Mouse (Mus musculus) erythroblast, embryonic 14.5 days (primary cell): ENCODE data around the gene Vmn1r233. TPM values are rescaled to one million over a fixed set of nuclear protein-coding genes. Genes with fewer than 3 reads are reported as not detected.

Source experiments
- H3K27me3 ChIP-seq: 2 replicates; pipeline ENCODE4 v1.6.1; 2012; ENCODE audit warnings: inconsistent platforms; ENCODE audit not compliant: control insufficient read depth
- H3K36me3 ChIP-seq: 2 replicates; pipeline ENCODE4 v1.6.1; 2012; ENCODE audit warnings: mild to moderate bottlenecking, inconsistent platforms; ENCODE audit not compliant: control insufficient read depth
- H3K4me1 ChIP-seq: 2 replicates; pipeline ENCODE4 v1.6.1; 2012; ENCODE audit warnings: inconsistent platforms; ENCODE audit not compliant: control insufficient read depth
- H3K4me3 ChIP-seq: replicated peaks from 2 replicates; pipeline ENCODE3; 2012; ENCODE audit warnings: moderate library complexity, mild to moderate bottlenecking, inconsistent platforms
- H3K9me3 ChIP-seq: 2 replicates; pipeline ENCODE4 v1.6.1; 2012; ENCODE audit warnings: low read length, inconsistent platforms, mixed read lengths; ENCODE audit not compliant: control insufficient read depth
- GATA1 ChIP-seq: IDR thresholded peaks from 2 replicates; pipeline ENCODE4 v1.6.1; 2012; ENCODE audit warnings: low read length, inconsistent platforms, mixed read lengths
- TAL1 ChIP-seq: IDR thresholded peaks from 3 replicates; pipeline ENCODE4 v1.6.1; 2012; ENCODE audit warnings: low read length, inconsistent platforms, mixed read lengths
- polyA plus RNA-seq: library from polyadenylated mRNA; stranded (reverse); fragments of >175 nt; gene quantifications from 2 replicates; pipeline ENCODE4 v1.2.3, GENCODE M21; 2012

Vmn1r233 gene
- polyA plus RNA-seq, 1 experiment: not detected

DNA sequence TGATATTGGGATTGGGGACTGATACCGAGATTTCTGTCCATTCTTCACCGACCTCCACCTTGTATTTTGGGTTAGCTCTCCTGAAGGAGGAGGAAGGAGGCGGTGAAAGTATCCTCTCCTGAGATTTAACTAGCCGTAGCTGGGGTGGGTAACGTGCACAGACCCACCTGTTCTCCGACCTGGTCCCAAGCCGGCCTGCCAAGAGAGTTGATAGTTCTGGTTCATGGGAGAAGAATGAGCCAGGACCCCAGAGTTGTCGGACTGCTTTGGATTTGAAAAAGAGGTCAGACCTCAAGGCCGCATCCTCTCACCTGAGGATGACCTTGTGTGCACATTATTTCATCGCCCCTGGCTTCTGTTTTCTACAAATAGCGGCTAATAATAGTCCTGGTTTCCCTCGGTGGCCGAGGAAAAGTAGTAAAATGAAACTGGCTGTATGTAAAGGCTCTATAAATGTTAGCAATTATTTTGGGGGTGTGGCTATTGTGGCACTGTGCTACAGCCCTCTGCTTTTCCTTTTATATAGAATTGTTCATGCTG lies 50.2 kb downstream of the Vmn1r233 start:
- peaks cover 36% of the 10 kb centered on the region for H3K4me1 ChIP-seq
- peak overlapping the region; percentile 95 for H3K4me3 ChIP-seq
- no peaks in the 10 kb centered on the region for H3K27me3 ChIP-seq
- H3K36me3 ChIP-seq: peaks cover 19% of the 10 kb centered on the region
- TF ChIP-seq TAL1 (no peak), GATA1 (no peak)
- H3K9me3 ChIP-seq: no peaks in the 10 kb centered on the region

- no peak for TF ChIP-seq TAL1
- no peak for TF ChIP-seq GATA1
- peaks cover 4% of the 10 kb centered on the region; the same call in 1 of the 2 replicates for H3K27me3 ChIP-seq
Observed at GRCm38 (mm10) chr17:20944985-20945891, 51.0 kb downstream of the Vmn1r233 start, which contains the start of gene Ppp2r1a. Gene Ppp2r1a (plus strand): TSS chr17:20945311.

DNA sequence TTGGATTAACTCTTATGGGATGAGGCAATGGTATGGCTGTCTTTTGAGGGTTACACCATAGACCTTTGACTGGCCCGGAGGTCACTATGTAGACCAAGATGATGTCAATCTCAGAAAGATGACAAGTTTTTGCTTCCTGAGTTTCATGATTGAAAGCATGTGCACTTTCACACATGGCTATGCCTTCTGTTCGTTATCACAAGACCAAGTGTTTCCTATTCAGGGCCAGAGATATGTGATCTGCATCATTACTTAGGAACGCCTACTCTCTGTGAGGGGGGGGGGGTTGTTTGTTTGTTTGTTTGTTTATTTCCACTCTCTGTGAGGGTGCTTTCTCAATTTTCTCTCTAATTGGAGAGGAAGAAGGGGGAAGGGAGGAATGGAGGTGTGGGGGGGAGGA lies 52.0 kb downstream of the Vmn1r233 start:
- peaks cover 34% of the 10 kb centered on the region for H3K4me1 ChIP-seq
- TF ChIP-seq TAL1: no peak
- TF ChIP-seq GATA1: no peak

More at GRCm38 (mm10) chr17:20944985-20945891, 51.0 kb downstream of the Vmn1r233 start, which contains the start of gene Ppp2r1a:
- peak within 1 kb of the TSS; percentile 95 for H3K4me3 ChIP-seq
- H3K36me3 ChIP-seq: peaks cover 12% of the 10 kb centered on the region
- H3K4me1 ChIP-seq: peaks cover 36% of the 10 kb centered on the region
- no peaks in the 10 kb centered on the region for H3K9me3 ChIP-seq

More for the DNA sequence above, 52.0 kb downstream of the Vmn1r233 start:
- peaks cover 3% of the 10 kb centered on the region for H3K36me3 ChIP-seq
- peak overlapping the region; percentile 95 for H3K4me3 ChIP-seq
- no peaks in the 10 kb centered on the region for H3K9me3 ChIP-seq
- H3K27me3 ChIP-seq: peaks cover 4% of the 10 kb centered on the region; the same call in 1 of the 2 replicates

Other genes starting within 250 kb of the Vmn1r233 start
- gene Vmn1r228, start 210.3 kb downstream of the Vmn1r233 start, polyA plus RNA-seq: not detected in 2 replicates
- gene Vmn1r229, start 184.9 kb downstream of the Vmn1r233 start, polyA plus RNA-seq: not detected in 2 replicates
- gene Vmn1r230, start 156.0 kb downstream of the Vmn1r233 start, polyA plus RNA-seq: not detected in 2 replicates
- gene Vmn1r231, start 91.4 kb downstream of the Vmn1r233 start, polyA plus RNA-seq: not detected in 2 replicates
- not detected in 2 replicates for gene Vmn1r232, start 76.8 kb downstream of the Vmn1r233 start, polyA plus RNA-seq
- 5.5 and 12.8 TPM in 2 replicates for gene Ppp2r1a, start 51.2 kb downstream of the Vmn1r233 start, polyA plus RNA-seq
- gene Zfp160, start 12.4 kb upstream of the Vmn1r233 start, polyA plus RNA-seq: 0.06 TPM in 2 replicates
- 0.01 TPM in 2 replicates for gene Vmn1r234, start 229.6 kb upstream of the Vmn1r233 start, polyA plus RNA-seq